Mouse (Mus musculus): ENCODE data around the gene Rassf8.

Rassf8 gene

DNA sequence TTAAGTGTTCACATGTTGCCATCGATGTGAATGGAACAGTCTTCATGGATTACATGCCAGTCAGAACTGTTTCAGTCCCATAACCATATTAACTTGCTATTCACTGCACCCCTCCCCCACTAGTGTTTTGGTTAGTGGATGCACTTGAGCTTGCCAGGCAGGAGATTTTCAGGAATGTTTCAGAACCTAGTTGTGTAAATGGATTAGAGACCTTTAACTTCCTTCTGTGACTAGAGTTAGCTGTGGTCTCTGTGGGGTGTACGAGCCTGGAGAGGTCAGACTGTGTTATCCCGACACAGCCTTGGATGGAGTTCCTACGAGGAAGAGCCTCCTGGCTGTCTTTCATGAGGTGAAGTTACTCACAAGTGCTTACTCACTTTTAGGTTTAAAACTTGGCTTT lies 29.7 kb downstream of the Rassf8 start:
- DNase-seq (ENCODE audit: low spot score in 2 of 2), result no peak

DNA sequence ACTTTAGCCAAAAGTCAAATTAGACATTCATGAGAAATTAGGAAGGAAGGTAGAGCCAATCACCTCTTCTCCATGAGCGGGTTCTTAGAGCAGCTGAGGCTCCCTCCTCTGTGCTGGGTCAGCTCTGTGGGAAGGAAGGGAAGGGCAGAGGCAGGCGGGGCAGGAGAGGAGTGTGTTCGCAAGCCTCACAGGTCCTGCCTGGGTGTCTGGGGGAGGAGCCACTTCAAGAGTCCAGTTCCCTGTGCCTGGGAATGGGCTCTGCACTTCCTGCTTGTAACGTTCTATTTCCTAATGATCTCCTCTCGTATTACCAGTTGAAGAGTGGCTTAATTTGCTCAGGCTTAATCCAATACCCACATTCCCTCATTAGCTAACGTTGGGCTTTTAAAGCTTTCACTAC lies 32.8 kb downstream of the Rassf8 start:
- no peak for DNase-seq (ENCODE audit: low spot score in 2 of 2)

DNA sequence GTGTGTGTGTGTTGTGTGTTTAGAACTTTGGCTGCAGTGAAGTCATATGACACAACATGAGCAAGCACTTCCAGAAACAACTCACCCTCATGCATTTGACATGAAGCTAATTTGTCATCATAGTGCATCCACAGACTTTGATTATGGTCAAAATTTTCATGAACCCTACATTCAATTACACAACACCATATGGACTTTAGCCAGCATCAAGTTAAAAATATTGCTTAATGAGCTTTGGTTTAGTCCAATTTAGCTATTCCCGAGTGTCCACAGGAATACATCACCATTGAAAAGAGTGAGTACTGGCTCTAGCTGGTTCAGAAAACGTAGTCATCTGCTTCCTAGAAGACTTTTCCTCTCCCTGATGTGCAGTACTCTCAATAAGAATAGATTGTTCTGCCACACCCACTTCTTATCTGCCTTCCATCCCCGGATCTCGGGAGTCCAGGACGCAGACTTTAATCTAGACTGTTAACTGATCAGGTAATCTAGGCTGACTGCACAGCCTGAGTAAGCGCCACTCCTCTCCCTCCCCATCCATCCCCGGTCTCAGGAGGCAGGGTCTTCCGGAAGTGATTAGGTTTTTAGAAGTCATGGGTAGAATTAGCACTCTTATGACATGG lies 33.7 kb downstream of the Rassf8 start:
- no peak for DNase-seq (ENCODE audit: low spot score in 2 of 2)

DNA sequence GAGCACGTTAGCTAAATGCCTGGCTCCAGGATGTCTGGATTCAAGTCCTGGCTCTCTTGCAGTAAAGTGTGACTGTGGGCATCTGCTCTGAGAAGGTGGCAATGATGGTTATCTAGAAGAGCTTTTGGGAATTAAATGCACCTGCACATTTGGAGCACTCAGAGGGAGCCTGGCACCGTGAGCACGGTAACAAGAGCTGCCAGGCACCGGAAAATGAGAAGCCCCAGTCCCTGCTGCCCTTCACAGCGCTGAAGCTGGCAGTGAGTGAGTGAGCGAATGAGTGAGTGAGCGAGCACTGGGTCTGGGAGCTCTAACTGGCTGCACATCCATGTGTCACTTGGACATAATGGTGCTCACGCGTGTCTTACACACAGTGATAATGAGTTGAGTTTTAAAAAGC lies 34.7 kb downstream of the Rassf8 start:
- DNase-seq (ENCODE audit: low spot score in 2 of 2), result no peak

DNA sequence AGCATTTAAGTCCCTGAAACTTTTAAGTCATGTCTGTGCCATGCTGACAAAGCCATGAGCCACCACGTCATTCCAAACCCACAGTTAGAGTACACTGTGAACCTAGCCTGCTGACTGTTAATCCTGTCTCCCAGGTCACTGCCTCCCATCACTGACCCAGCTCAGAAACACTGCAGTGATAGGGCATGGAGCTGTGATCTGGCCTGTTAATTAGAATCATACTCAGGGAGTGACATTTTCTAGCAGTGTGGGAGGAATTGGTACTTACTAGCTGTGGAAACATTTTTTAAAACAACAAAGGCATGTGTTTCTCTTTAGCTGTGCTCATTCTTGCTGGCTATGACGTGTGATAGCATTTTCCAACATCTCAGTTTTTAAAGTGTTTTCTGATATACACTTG lies 35.4 kb downstream of the Rassf8 start:
- no peak for DNase-seq (ENCODE audit: low spot score in 2 of 2)

DNA sequence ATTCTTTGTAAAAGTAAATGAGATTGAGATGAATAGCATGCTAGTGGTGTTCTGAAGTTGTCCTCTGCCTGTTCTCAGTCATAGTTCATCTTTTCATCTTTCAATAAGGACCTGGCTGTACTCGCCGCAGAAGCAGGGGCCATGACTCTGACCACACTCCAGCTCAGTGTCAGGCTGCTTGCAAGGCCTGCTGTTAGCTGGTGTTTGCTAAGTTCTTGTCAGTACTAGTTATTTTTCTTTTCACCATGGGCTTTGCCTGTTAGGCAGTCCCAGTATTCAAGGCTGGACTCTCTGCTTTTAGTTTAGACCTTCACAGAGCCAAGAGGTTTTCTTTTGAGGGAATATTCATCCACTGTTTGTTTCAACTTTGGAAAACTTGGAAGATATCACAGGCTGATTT lies 40.8 kb downstream of the Rassf8 start:
- DNase-seq (ENCODE audit: low spot score in 2 of 2), result no peak

DNA sequence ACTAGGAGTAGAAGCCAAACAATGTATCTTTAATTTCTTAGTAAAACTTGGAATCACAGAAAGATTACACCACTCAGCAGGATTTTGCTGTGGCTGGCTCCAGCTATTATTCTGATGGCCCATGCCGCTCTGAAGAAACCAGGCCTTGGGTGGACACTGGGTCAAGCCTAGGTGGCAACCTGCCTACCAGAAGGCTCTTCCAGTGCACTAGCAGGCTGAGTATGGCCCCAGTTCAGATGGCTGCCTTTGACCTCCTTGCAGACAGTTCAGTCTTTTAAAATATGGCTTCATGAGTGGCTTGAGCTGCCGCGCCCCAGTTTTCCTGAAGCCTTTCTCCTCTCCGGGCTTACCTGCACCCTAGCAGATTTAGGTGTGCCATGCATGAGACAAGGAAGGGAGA lies 43.2 kb downstream of the Rassf8 start:
- DNase-seq (ENCODE audit: low spot score in 2 of 2), result no peak

DNA sequence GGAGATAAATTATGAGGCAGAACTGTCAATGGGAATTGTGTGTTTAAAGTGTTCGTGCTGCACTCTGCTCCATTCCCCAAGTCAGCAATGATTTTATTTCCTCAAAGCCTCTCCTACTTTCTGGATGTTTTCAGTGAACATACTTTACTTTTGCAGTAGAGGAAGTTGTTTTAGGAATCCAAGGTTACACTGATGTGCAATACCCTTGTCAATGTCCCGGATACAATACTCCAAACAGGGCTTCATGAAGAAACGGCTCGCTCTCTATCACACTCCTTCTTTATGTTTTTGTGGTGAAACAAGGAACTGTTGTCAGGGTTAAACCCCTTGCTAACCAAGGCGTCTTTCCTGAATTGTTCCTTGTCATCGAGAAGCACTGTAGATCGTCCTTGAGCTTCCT lies 45.8 kb downstream of the Rassf8 start:
- no peak for DNase-seq (ENCODE audit: low spot score in 2 of 2)

DNA sequence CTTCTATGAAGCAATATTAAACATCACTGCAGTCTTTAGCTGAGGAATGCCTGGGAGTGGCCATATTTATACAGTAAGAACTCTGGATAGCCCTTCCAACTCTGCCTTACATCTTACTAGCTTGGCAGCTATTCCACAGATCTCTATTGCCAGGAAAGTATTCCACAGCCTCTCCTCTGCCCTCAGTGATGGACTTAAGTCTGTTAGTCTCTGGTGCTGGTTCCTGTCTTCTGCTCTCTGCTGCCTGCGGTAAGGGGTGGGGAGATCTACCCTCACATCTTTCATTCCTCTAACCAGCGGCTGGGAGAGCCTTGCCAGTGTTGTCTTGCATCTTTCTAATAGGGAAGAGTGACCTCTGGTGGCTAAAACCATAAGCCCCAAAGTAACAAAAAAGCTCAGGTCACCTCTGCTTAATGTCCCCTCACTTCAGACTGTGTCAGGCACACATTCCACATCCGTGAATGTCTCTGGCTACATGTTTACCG lies 46.6 kb downstream of the Rassf8 start:
- DNase-seq (ENCODE audit: low spot score in 2 of 2), result peak in 1 of 2 experiments; percentile 29

DNA sequence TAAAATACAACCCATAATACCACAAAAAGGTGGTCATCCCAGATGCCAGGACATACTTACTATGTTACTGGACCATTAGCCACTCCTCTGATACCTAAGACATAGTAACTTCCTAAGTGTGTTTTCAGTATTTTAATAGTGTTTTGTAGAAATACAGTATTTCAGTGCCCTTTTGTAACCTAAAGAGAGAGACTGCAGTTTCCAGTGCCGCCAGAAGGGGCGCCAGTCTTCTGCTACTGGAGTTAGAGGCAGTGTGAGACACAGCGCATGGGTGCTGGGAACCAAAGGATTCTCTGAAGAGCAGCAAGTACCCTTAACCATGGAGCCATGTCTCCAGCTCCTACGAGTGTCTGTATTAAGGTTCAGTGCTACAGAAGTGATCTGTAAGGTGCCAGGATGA lies 48.1 kb downstream of the Rassf8 start:
- no peak for DNase-seq (ENCODE audit: low spot score in 2 of 2)

DNA sequence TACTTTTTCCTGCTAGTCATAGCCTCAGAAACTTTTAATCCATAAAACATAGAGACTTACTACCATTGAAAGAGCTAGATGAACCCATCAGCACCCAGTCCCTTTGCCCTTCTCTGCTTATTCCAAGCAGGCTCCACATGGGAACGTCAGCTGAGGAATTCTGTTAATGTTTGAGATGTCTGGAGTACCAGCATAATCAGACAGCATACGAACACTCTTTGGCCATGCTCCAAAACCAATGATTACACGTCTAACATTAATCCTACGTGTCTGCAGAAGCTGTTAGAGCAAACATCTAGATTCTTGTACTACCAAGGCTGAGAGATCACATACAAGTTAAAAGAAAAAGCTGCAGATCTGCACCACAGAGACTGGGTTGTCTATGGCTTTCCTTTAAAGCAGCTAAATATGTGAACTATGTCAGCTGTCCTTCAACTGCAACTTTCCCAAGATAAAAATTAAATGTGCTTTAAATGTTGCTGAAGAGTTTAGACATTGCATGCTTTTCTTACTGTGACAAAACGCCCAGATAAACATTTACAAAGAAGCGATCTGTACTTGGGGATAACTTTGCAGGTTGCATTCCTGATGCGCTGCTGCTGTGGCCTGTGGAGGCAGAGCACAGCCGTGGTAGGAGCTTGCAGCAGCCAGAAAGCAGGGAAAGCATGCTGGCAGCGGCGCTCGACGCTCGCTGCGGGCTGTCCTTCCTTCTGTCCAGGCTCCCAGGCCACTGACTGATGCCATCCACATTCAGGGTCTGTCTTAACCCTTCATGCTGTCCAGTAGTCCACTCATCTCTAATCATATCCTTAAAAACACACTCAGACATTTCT lies 49.9 kb downstream of the Rassf8 start:
- DNase-seq (ENCODE audit: low spot score in 2 of 2), result no peak

DNA sequence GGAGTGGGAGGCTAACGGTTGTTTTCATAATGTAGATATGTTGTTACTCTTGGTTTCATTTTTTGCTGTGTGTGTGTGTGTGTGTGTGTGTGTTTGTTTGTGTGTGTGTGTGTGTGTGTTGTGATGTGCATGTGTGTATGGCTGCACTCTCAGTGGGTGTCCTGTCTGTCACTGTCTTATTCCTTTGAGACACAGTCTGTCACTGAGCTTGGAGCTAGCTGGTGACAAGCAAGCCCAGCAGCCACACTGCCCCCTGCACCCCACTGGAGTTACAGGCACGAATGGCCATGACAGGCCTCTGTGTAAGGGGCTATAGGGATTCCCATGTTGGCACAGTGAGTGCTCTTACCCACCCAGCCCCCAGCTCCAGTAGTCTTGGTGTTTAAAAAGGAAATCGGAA lies 51.1 kb downstream of the Rassf8 start:
- no peak for DNase-seq (ENCODE audit: low spot score in 2 of 2)

DNA sequence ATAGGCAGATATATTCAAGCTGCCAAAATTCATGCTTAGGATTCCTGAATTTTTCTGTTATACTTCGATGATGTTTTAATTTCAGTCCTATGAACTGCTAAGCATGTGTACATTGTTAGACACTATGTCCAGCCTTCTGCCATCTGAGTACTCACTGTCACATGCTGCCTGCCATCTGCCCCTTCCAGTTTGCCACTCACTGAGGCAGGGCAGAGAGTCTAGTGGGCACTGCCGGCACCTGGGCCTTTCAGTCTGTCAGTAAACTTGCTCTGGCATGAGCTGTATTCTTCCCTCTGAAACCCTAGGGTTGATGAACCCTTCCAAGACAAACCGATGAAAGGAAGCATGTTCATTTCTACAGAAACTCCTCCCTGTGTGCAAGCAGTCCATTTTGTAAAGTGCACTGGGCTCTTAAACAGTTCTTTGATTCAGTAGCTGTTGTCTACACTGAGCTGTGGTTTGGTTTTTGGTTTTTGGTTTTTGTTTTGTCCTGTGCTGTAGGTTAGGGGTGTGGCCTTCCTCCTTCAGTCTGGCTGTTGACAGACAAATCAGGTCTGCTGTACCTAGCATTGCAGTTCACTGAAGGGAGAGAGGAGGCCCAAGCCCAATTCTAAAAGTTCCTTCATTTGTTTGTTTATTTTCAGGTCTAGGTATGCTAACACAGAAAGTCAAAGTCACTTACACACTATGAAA lies 55.4 kb downstream of the Rassf8 start:
- DNase-seq (ENCODE audit: low spot score in 2 of 2), result no peak

DNA sequence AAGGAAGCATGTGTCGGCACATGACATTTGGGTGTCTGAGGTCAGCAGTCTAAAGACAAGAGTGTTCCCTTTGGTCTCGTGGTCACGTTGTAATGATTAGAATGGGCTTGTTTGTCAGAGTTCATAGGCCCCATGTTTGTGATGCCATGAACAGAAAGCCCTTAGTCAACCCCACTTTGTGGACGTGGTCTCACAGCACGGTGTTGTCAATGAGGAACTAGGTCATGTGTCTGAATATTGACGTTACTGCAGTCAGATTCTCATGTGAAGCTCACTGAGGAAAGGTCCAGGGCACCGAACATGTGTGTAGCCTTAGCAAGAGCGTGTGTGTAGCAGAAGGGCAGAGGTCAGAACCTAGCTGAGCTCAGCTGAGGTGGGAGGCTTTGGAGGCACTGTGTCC lies 56.3 kb downstream of the Rassf8 start:
- no peak for DNase-seq (ENCODE audit: low spot score in 2 of 2)

DNA sequence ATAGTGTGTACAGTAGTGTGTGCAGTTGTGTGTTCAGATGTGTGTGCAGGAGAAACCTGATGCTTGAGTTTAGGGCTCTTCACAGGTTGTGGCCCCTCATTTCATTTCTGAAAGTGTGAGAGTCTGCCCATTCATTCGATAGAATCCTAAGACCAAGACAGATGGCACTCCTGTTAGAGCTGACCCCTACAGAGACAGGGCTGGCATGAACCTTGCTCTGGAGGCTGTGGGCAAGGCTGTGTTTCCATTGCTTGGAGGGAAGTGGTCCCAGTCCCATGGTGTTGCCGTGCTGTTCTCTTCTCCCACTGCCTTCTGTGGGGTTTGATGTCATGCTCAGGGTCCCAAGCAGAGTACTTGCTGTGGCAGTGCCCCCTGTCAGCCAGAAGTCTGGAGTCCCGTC lies 57.7 kb downstream of the Rassf8 start:
- no peak for DNase-seq (ENCODE audit: low spot score in 2 of 2)

DNA sequence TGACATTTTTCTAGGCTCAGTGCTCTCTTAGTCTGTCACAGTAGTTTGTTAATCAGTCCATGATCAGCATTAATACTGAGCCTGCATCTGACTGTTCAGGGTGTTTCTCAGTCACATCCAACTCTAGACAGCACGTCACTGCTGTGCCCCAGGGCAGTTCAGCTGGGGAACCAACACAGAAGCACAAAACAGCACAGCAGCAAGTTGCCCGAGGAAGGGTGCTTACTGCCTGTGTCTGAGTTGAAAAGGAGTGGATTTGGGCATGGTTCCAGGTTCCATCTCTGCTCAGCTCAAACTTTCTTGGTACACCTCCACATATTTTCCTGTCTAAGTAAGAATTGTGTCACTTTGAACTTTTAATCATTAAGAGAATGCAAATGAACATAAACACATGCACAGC lies 60.2 kb downstream of the Rassf8 start:
- DNase-seq (ENCODE audit: low spot score in 2 of 2), result no peak

DNA sequence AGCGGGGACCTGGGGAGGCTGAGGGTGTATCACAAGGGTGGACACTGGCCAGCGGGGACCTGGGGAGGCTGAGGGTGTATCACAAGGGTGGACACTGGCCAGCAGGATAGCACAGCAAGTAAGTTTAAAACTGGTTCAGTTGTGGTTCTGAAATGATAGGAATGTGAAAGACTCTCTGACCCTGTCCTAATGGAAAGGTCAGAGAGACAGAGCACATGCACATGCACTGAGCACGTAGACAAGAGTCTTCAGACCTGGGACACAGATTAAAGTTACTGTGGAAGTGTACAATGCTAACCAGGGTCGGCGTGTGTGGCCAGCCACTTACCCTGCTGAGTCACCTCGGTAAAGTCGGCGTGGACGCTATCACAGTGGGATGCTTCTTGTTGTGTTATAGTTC lies 61.4 kb downstream of the Rassf8 start:
- DNase-seq (ENCODE audit: low spot score in 2 of 2), result no peak

DNA sequence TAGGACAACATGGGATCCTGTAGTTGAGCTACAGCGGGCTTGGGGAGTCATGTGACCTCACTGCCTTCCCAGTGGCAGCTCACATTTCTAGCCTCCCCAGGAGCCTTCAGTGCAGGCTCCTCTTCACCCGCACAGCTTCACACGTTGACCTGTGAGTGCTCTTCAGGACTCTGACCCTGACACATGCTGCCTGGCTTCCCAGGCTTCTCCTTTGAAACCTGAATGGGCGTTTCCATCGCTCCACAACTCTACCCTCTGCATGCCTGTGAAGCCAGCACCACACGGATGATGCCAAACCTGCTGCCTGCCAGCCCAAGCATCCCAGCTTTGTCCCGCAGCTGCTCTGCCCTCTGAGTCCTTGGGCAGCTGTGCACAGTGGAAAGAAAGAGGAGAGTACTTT lies 63.0 kb downstream of the Rassf8 start:
- DNase-seq (ENCODE audit: low spot score in 2 of 2), result no peak

DNA sequence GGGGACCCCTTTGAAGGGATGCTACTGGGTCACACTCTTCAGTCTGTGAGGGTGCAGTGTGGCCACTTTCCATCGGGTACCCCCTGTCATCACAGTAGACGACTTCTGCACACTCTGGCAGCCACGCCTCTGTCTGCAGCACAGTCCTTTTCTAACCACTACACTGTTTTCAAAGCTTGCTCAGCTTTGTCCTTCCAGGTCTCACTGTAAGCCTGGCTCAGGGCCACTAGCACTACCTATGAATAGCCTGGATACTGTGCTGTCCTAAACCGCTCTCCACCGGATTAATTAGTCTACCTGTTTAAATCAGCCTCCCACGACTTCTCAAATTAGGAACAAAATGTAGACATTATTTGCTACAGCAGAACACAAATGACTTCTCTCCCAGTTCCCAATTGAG lies 63.5 kb downstream of the Rassf8 start:
- DNase-seq (ENCODE audit: low spot score in 2 of 2), result no peak

DNA sequence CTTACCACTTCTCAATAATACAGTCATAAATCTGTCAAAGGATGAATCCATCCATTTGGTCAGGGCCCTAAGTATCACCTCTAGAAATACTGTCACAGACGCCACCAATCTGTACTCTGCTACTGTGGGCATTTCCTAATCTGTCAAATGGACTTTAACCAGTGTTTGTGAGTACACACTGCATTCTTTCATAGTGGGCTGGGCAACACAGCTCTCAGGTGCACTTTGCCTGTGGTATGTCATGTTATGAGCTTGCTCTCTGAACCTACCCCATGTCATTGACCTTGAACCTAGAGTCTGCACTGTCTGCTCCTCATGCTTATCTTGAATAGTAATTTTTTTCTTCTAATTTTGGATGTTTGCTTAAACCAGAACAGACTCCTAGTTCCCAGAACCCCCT lies 64.6 kb downstream of the Rassf8 start:
- no peak for DNase-seq (ENCODE audit: low spot score in 2 of 2)

DNA sequence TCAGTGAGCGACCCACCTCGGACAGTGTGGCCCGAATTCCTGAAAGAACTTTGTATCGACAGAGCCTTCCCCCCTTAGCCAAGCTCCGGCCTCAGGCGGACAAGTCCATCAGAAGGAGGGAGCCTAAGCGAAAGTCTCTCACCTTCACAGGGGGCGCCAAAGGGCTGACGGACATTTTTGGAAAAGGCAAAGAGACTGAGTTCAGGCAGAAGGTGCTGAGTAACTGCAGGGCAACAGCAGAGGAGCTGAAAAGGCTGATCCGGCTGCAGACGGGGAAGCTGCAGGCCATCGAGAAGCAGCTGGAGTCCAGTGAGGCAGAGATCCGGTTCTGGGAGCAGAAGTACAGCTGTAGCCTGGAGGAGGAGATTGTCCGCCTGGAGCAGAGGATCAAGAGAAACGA lies 68.7 kb downstream of the Rassf8 start:
- no peak for DNase-seq (ENCODE audit: low spot score in 2 of 2)

DNA sequence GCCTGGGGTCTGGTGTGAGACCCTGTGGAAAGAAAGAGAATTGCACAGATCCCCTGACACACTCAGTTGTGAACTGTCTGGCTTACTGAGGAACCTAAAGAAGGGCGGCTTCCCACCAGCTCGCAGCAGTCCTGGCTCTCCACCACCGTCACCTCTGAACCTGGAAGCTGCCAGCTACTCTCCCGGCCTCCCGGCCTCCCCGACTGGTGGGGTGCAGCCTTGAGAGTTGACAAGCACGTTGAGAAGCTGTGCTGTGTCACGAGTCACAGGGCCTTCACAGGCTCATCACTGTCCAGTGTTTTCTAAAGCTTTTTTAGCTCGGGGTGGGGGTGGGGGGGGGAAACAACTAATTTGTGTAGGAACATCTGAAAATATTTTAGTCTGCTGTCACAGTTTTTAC lies 72.6 kb downstream of the Rassf8 start:
- no peak for DNase-seq (ENCODE audit: low spot score in 2 of 2)

DNA sequence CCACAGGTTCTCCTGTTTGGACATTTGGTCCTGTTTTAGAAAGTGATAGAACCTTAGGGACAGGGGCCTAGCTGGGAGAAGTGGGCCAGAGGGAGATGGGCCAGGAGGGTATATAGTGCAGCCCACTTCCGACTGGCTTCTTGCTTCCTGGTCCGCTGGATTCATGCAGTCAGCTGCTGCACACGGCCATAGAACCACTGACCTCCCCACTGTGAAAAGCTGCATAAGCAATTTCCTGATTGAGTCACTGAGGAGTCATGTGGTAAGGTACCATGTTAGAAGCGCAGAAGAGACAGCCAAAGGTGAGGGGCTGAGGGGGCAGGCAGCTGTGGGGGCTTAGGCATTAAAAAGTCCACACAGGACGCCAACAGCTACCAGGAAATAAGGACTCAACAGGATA lies 75.7 kb downstream of the Rassf8 start:
- DNase-seq (ENCODE audit: low spot score in 2 of 2), result no peak
